Mouse (Mus musculus) embryo, embryonic 11.5 days (tissue): ENCODE data around the gene Dnaja3.

Source experiments
- DNase-seq: peaks from one replicate; pipeline ENCODE4 v3.0.0-alpha.2; 2012; ENCODE audit warnings: low read depth, low spot score

The Dnaja3 gene

DNA sequence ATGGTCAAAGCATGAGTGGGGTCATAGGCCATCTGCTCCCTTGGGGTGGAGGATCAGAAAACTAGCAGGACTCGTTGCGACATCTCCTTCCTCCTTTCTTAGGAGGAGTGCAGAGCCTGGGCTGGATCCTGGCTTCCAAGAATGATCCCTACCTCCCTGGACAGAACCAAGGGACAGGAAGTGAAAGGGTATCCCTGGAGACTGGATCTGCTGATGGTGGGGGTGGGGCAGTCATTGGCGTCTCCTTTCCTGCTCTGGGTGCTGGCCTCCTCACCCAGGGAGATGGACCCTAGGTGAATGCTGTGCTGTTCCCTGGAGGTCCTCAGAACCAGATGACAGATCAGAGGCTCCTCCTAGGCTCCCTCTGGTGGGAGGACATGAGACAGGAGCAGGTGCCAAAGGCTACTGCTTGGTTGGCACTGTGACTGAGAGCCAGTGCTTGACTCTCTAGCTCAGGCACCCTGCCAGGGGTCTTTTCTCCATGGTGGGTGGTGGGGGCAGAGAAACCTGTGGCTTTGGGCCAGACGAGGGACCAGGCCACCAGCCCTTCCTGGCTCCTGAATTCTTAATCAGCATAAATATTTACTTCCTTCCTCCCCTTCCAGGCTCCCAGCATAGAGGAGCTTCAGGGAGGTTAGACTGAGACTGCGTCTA, 33.2 kb upstream of the Dnaja3 start:
- DNase-seq: no peak

DNA sequence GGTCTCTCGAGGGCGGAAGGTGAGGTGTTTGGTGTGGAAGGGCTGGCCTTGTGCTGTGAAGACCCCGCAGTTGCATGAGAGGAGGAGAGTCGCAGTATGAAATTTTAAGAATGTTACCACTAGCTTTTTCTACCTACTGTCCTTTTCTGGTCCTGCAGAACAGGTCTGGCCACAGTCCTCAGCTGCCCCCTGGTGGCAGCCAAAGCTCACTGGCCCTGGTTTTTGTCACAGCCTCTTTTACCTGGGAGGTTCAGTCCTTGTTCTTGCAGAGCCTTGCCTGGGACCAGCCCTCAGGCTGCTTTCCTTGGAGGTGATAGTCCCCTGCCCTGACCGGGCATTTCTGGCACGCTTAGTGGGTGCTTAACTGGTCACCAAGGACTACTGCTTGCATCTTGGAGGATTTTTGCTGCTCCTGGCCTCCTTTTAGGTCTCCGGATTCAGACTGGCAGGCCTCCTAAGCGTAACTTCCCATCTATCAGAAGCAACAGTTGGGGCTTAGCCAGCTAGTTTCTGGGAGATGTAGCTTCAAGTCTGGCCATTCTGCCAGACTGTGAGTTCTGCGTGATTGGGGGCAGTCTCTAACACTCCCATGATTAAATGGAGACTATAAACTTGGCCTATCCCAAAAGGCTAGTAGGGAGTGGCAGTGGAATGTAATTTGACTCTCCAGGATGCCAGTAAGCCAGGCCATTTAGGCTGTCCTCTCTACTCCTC, 31.8 kb upstream of the Dnaja3 start:
- DNase-seq: peak; percentile 81

DNA sequence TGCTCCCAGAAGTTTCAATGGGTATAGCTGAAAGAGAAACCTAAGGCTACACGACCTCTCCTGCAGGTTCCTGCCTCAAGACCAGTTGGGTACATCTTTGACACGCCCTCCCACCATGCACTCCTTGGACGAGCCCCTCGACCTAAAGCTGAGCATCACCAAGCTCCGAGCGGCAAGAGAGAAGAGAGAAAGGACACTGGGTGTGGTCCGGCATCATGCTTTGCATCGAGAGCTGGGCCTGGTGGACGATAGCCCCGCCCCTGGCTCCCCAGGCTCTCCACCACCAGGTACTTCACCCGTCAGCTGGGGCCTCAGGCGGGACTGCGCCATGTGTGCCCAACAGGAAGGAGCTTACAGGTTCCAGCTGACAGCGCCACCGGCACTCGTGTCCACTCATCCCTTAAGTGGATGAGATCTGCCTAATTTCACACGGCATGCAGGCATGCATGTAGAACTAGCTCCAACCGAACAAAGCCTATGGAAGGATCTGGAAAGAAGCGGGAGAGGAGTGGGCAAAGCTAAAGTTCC, 31.2 kb upstream of the Dnaja3 start:
- DNase-seq: no peak

DNA sequence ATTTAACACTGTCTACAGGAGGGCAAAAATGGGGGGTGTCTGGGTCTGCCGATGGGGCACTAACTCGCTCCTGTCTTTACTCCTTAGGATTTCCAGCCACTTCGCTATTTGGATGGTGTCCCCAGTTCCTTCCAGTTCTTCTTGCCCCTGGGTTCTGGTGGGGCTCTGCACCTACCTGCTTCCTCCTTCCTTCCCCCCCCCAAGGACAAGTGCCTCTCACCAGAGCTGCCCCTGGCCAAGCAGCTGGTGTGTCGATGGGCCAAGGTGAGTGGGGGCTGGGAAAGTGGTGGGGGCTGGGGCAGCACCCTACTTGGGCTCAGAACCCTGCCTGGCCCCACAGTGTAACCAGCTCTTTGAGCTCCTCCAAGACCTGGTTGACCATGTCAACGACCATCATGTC, 28.6 kb upstream of the Dnaja3 start:
- DNase-seq: no peak

DNA sequence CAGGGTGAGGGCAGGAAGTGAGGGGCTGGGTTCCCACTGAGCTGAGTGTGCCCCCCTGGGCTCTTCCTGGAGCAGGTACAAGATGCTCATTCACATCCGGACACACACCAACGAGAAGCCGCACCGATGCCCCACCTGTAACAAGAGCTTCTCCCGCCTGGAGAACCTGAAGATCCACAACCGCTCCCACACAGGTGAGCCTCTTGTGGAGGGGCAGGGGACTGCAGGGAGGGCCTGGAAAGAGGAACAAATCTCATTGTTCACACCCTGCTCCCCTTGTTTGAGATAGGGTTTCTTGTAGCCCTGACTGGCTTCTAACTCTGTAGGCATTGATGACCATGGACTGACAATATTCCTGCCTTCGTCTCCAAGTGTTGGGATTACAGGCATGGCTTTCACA, 28.1 kb upstream of the Dnaja3 start:
- no peak for DNase-seq

DNA sequence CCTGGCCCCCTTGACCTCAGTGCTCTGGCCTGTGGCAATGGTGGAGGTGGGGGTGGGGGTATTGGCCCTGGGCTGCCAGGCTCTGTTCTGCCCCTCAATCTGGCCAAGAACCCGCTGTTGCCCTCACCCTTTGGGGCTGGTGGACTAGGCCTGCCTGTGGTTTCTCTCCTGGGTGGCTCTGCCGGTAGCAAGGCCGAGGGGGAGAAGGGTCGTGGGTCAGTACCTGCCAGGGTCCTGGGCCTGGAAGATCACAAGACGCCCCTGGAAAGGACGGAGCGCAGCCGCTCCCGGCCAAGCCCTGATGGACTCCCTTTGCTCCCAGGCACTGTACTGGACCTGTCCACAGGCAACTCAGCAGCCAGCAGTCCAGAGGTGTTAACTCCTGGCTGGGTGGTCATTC, 26.1 kb upstream of the Dnaja3 start:
- DNase-seq: no peak

DNA sequence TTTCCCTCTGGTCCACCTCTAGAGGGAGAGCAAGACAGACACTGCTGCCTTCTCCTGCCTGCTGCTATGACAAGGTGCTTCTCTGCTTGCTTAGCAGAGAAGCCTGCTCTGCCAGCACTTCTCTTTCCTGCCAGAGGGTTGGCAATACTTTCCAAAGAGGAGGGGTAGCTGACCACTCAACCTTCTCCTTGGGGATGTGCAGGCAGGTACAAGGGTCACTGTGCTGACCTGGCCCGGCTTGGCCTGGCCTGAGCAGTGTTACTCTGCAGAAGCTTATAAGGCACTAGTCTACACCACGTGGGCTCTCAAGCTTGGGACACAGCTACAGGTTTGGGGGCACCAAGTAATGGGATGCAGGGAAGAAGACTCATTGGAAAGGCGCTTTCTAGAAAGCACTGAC, 25.1 kb upstream of the Dnaja3 start:
- DNase-seq: no peak

DNA sequence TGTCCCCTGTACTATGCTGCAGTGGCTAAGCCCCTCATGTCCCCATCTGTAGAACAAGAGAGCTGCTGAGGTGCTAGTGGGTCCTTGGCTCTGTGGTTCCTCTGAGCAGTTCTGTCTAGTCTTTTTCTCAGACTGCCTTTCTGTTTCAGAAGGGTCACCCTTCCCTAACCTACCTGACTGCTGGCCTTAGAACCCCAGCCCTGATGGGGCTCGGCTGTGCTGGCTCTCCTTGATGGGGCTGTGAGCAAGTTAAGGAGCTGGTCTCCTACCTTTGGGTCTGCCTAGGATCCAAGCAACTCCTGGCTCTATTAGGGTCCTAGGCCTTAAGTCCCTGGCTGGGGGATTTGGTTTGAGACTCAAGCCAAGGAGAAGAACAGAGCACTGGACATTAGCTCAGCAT, 24.5 kb upstream of the Dnaja3 start:
- no peak for DNase-seq

DNA sequence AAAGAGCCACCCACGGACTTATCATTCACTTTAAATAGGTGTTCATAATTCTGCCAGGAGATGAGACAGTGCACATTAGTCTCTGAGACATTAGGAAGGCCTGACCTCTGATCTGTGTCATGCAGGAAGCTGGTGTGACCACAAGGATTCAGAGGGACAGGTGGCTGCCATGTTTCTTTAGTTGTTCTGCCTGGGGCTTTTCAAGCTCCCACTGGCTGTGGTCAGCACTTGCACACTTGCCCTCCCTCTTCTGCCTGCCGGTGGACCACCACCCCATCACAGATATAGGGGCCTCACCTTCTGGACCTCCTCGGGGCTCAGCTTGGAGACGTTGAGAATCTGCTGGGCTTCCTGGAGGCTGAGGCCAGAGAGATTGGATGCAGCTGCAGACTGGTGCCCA, 23.0 kb upstream of the Dnaja3 start:
- no peak for DNase-seq

DNA sequence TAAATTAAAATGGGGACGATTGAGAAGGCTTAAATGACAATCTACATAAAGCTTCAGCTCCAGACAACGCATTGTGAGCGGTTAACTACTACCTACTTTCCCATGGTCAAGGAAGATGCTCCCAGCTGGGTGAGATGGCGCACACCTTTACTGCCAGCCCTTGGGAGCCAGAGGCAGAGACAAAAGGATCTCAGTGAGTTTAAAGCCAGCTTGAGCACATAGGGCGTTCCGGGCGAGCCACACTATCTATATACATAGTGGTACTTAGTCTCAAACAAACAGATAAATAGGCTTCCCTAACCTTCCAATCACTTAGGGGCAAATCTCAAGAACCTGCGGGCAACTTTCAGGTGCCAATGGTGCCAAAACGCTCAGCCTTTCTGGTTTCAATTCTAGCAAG, 15.7 kb upstream of the Dnaja3 start:
- no peak for DNase-seq

DNA sequence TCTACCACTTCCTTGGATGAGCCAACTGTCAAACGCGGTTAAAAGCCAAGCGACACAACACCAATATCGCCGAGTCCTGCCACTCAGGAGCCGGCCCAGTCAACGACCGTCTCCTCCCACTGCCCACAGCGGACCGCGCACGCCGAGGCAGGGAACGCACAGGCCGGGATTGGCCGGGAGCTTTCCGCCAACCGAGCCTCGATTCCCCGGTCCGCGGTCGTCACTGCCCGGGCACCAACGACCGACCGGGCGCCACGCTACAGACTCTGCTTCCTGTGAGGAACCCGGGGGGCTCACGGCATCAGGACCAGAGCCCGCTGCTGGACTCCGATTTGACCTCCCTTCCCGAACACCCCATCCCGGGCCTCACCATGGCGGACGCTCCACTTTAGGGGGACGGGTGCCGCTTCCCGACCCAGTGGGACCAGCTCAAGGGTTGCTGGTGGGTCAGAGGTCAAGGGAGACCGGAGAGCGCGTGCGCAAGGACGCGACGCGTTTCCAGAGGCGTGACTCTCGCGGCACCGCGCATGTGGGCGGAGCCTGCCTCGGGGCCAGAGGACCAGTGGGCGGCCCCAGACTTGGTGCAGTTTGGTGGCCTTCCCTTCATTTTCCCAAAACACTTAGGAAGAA, 15.2 kb upstream of the Dnaja3 start, which contains the start of gene Pam16:
TSS of gene Pam16 (minus strand) at position 508 of the 630 bp plus-strand sequence.
- DNase-seq: peak; percentile 84

DNA sequence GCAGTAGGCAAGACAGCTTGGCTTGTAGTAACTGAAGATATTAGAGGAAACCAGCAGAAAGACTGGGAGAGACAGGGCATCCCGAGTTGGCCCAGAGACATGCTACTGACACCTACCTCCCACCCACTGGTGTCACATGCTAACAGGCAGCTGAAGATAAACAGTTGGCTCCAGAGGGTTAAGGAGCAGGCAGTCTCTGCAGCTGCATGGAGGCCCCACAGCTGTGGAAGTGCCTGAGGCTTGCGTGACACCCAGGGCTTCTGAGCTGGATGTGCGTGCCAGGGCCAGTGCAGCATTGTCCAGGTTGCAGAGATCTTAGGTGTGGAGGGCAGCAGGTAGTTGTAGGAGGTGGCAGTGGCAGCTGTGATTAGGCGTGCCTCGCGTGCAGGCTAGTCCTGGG, 12.7 kb upstream of the Dnaja3 start:
- DNase-seq: no peak

DNA sequence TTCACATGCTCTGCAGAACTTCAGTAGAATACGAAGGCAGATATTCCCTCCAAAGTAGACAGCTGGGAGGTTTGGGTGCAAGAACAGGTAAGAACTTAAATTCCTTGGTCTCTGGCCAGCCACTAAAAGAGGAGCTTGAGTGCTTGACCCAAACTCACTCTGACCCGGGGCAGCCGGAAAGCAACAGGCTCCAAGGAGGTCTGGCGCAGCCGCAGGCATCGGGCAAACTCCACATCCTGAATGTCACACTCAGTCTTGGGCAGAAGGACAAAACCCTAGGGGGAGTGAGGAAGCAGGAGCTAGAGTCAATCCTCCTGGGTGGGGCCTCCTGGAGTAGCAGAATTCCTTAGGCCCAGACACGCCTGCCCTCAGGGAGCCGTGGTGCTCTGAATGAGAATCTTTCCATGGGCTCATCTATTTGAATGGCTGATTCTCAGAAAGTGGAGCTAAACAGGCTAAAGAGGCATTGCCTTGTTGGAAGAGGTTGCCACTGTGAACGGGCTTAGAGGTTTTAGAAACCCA, 10.8 kb upstream of the Dnaja3 start:
- no peak for DNase-seq

DNA sequence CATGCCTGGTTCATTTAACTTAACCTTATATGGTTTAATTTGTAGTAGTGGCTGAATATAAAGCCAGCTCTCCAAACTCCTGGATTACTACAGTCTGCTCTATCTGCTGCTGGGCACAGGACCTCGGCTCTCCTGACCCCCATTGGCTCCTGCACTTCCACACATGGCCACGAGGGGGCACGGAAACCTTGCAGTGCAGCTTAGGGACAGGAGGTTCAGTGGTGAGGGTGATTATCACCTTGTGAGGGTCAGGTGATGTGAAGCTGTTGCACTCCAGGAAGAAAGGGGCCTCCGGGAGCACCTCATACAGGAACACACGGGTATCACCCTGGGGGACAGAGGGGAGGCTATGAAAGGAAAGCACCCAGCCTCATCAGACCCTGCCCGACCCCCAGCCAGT, 9.8 kb upstream of the Dnaja3 start:
- DNase-seq: peak; percentile 55

DNA sequence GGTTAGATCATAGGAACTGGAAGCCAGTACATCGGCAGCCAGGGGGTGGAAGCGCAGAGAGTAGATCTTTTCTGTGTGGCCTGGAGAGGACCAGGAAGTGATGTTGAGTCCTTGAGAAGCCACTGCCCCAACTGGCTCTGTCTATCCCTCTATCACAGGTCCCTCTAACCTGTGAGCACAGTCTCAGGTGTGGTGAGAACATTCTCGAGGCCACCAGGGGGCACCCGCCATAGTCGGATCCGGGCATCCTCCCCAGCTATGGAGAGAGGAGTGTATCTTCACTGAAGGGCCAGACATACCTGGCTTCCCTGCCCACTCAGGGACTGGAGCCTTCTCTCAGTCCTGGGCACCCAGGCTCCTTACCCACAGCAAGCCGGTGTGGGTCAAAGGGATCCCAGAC, 7.7 kb upstream of the Dnaja3 start:
- no peak for DNase-seq

DNA sequence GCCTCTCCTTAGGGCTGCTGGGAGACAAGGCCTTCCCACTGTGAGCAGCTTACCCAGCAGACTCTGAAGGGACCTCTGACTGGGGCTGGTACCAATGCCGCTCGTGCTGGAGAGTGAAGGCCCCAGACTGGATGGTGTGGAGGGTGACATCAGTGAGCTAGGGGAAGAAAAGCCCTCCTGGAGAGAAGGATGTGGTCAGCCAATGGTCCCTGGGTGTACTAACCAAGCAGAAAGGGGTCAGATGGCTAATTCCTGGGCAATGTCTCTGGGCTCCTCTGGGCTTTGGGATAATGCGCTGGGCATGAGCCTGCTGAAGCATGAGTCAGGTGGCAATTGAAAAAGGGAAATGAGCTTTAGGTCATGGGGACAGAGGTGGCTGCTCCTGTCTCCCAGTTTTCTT, 6.1 kb upstream of the Dnaja3 start:
- DNase-seq: no peak

DNA sequence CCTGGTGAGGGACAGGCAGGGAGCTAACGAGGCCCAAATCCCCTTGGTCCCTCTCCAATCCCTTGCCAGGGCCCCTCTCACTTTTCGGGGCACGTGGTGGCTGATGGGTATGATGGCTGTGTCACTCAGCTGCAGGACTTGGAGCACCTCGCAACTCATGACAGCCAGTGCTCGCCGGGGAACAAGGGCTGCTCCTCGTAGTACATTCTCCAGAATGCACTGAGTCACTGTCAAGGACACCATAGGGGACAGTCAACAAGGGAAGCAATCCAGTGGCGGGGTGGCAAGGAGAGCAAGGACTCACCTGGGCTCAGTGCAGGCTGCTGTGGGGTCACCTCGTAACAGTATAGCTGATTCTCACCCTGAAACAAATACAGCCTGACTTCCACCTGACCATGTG, 5.1 kb upstream of the Dnaja3 start:
- no peak for DNase-seq

DNA sequence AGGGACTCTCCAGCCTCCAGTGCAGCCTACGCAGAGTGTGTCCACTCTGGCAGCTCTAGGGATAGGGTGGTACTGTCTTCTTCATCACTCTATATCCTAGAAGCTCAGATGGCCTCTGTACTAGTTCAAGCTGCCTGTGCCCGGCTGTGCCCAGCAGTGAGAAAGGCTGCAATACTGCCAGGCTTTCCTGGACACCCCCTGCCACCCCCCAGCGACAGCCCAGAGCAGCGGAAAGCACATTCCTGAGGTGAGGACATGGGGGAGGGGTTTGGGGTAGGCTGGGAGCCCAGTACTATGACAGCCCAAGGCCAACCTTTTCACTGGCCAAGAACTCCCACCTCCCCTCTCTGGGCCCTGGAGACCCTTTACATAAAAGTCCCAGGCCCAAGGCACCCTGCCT, 4.0 kb upstream of the Dnaja3 start:
- no peak for DNase-seq

DNA sequence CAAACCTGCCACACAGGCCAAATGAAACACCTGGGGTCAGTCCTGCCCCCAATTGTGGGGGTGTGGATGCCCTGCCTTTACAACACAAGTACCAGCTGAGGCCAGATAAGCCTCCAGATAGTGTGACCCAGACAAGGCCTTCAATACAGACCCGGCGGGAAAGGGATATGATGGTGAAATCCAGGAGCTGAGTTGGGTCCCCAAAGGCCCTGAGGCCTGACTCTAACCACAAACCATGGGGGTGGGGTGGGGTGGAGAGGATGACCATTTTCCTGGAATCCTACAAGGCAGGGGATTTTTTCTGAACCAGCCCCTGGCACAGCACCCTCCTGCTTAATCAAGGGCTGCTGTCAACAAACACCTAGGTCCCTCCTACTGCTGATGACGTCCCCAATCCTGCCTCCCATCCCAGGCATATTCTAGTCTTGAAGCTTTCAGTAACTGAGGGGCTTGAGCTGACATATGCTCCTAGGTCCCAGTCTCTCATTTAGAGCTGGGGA, 848 bp upstream of the Dnaja3 start:
- no peak for DNase-seq

DNA sequence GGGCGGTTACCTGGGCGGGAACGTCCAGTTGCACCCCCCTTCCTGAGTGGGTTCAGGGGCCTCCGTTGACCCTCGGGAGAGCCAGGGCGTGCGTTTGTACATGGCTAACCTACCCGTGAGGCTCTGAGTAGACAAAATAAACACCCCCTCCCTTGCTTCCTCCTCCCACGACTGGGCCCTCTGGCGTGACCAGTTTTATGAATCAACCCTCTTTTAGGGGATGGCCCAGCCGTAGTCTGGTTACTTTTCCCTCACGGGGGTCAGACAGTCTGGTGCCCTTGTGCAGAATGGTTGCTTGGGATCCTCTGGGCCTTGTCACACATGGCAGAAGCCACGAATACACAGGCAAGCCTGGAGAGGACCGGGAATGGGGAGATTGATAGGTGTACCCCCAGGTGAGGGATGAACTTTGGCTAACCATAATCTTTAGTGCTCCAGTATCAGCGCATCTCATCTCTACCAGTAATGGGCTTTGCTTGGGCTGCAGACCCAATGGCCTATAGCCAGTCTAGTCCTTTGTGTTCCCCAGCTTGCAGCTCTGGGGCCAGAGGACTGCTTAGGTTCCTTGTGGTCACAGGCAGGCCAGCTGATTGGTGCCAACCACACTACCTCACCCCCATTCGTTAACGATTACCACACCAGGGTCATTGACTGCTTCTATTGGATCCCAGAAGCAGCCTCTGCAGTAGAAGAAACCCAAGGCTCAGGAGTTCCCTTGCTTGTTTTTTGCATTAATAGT, 647 bp downstream of the Dnaja3 start:
- no peak for DNase-seq

DNA sequence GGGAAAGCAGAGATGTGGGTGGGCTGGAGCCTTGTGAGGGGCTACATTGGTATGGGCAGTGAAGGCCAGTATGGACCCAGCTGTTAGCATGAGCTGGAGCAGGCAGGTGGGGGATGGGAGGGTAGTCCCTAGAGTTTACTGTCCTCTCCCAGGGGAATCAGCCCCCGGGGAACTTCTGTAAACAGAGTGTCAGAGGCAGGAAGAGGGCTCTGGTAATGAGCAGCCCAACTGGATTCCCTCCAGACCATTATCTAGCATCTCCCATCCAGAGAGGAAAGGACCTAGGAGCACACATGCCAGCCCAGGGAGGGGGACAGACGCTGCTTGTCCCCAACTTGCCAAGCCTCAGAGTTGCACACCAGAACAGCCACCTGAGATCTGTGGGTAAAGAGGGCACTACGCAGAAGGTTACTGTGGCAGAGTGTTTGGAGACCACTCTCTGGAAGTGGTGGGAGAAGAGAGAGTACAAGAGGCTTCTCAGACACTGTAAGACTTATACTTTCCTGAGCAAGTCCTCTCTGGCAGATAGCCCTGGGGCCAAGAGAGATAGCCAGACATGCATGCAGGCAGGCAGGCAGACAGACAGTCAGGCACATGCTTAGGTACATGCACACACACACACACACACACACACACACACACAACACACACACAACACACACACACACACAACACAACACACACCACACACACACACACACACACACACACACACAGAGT, 1.5 kb downstream of the Dnaja3 start:
- DNase-seq: no peak
